Mouse (Mus musculus): ENCODE data around the gene Clip2. TPM values are rescaled to one million over a fixed set of nuclear protein-coding genes. Genes with fewer than 3 reads are reported as not detected.

The Clip2 gene
- polyA plus RNA-seq, 1 experiment, result 23.4 TPM

GRCm38 (mm10) chr5:134507859-134508399, 44.3 kb downstream of the Clip2 start:
- no peaks in the 10 kb centered on the region for H3K27me3 ChIP-seq (ENCODE audit: control insufficient read depth, insufficient read depth, low read length)
- H3K36me3 ChIP-seq (ENCODE audit: control insufficient read depth, insufficient read depth, low read length), result no peaks in the 10 kb centered on the region
- H3K27ac ChIP-seq (ENCODE audit: control insufficient read depth, insufficient read depth, low read length), result no peak overlapping the region
- TF ChIP-seq CTCF (IDR thresholded peaks at IDR 0.05; ENCODE audit: borderline replicate concordance, control insufficient read depth, extremely low read depth, insufficient read depth, low read length, poor library complexity) (no peak), POLR2A (IDR thresholded peaks at IDR 0.05; ENCODE audit: control insufficient read depth, extremely low read depth, insufficient read depth, low read length, poor library complexity) (no peak)
- 0 out of 2 replicates have a peak, but pooled peaks cover 2% of the 10 kb centered on the region for H3K4me1 ChIP-seq (replicated peaks; ENCODE audit: control insufficient read depth, insufficient read depth, low read length)
- 90% methylated on average over 5 of the region's 5 CpGs for WGBS
- H3K4me3 ChIP-seq (ENCODE audit: control insufficient read depth, insufficient read depth, low read length), result no peak overlapping the region
- no peak for DNase-seq

DNA sequence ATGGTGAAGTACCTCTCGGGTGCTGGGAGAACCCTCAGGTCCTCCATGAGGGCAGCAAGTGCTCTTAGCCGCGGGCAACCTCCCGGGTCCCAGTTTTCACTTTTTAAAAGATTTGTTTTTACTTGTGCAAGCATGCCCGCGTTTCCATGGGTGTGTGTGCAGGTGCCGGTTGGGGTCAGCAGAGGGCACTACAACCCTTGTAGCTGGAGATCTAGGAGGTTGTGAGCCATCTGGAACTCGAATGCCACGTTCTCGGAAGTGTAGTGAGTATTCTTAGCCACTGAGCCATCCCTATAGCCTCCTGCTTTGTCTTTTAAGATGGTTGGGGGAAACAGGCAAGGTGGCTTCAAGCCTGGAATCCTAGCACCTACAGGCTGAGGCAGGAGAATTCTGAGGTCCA, 44.9 kb downstream of the Clip2 start:
- 0 out of 2 replicates have a peak, but pooled peaks cover 2% of the 10 kb centered on the region for H3K4me1 ChIP-seq (replicated peaks; ENCODE audit: control insufficient read depth, insufficient read depth, low read length)
- 12% methylated on average over 10 of the region's 10 CpGs for WGBS
- H3K4me3 ChIP-seq (ENCODE audit: control insufficient read depth, insufficient read depth, low read length), result no peak overlapping the region
- H3K27me3 ChIP-seq (ENCODE audit: control insufficient read depth, insufficient read depth, low read length), result no peaks in the 10 kb centered on the region
- H3K36me3 ChIP-seq (ENCODE audit: control insufficient read depth, insufficient read depth, low read length), result no peaks in the 10 kb centered on the region
- no peak overlapping the region for H3K27ac ChIP-seq (ENCODE audit: control insufficient read depth, insufficient read depth, low read length)
- TF ChIP-seq POLR2A (IDR thresholded peaks at IDR 0.05; ENCODE audit: control insufficient read depth, extremely low read depth, insufficient read depth, low read length, poor library complexity), result no peak
- TF ChIP-seq CTCF (IDR thresholded peaks at IDR 0.05; ENCODE audit: borderline replicate concordance, control insufficient read depth, extremely low read depth, insufficient read depth, low read length, poor library complexity), result peak; percentile 84
- peak; percentile 79 for DNase-seq

GRCm38 (mm10) chr5:134505810-134506292, 46.4 kb downstream of the Clip2 start:
- no peak for DNase-seq
- no peak overlapping the region for H3K27ac ChIP-seq (ENCODE audit: control insufficient read depth, insufficient read depth, low read length)
- H3K27me3 ChIP-seq (ENCODE audit: control insufficient read depth, insufficient read depth, low read length), result no peaks in the 10 kb centered on the region
- 0 out of 2 replicates have a peak, but pooled peaks cover 2% of the 10 kb centered on the region for H3K4me1 ChIP-seq (replicated peaks; ENCODE audit: control insufficient read depth, insufficient read depth, low read length)
- TF ChIP-seq CTCF (IDR thresholded peaks at IDR 0.05; ENCODE audit: borderline replicate concordance, control insufficient read depth, extremely low read depth, insufficient read depth, low read length, poor library complexity), result no peak
- TF ChIP-seq POLR2A (IDR thresholded peaks at IDR 0.05; ENCODE audit: control insufficient read depth, extremely low read depth, insufficient read depth, low read length, poor library complexity), result no peak
- 97% methylated on average over 9 of the region's 9 CpGs for WGBS
- no peak overlapping the region for H3K4me3 ChIP-seq (ENCODE audit: control insufficient read depth, insufficient read depth, low read length)
- no peaks in the 10 kb centered on the region for H3K36me3 ChIP-seq (ENCODE audit: control insufficient read depth, insufficient read depth, low read length)

GRCm38 (mm10) chr5:134502591-134502990, 49.6 kb downstream of the Clip2 start:
- 0 out of 2 replicates have a peak, but pooled peaks cover 2% of the 10 kb centered on the region for H3K4me1 ChIP-seq (replicated peaks; ENCODE audit: control insufficient read depth, insufficient read depth, low read length)
- H3K4me3 ChIP-seq (ENCODE audit: control insufficient read depth, insufficient read depth, low read length), result no peak overlapping the region
- H3K27ac ChIP-seq (ENCODE audit: control insufficient read depth, insufficient read depth, low read length), result no peak overlapping the region
- 96% methylated on average over 18 of the region's 18 CpGs for WGBS
- TF ChIP-seq CTCF (IDR thresholded peaks at IDR 0.05; ENCODE audit: borderline replicate concordance, control insufficient read depth, extremely low read depth, insufficient read depth, low read length, poor library complexity), result no peak
- no peak for TF ChIP-seq POLR2A (IDR thresholded peaks at IDR 0.05; ENCODE audit: control insufficient read depth, extremely low read depth, insufficient read depth, low read length, poor library complexity)
- no peak for DNase-seq
- no peaks in the 10 kb centered on the region for H3K36me3 ChIP-seq (ENCODE audit: control insufficient read depth, insufficient read depth, low read length)
- H3K27me3 ChIP-seq (ENCODE audit: control insufficient read depth, insufficient read depth, low read length), result no peaks in the 10 kb centered on the region

GRCm38 (mm10) chr5:134501453-134501852, 50.8 kb downstream of the Clip2 start:
- Histone ChIP-seq H3K4me3 (ENCODE audit: control insufficient read depth, insufficient read depth, low read length) (no peak overlapping the region), H3K36me3 (ENCODE audit: control insufficient read depth, insufficient read depth, low read length) (no peaks in the 10 kb centered on the region), H3K4me1 (replicated peaks; ENCODE audit: control insufficient read depth, insufficient read depth, low read length) (no peaks in the 10 kb centered on the region), H3K27ac (ENCODE audit: control insufficient read depth, insufficient read depth, low read length) (no peak overlapping the region), H3K27me3 (ENCODE audit: control insufficient read depth, insufficient read depth, low read length) (no peaks in the 10 kb centered on the region)
- no peak for DNase-seq
- 89% methylated on average over 9 of the region's 9 CpGs for WGBS
- TF ChIP-seq CTCF (IDR thresholded peaks at IDR 0.05; ENCODE audit: borderline replicate concordance, control insufficient read depth, extremely low read depth, insufficient read depth, low read length, poor library complexity), result no peak
- TF ChIP-seq POLR2A (IDR thresholded peaks at IDR 0.05; ENCODE audit: control insufficient read depth, extremely low read depth, insufficient read depth, low read length, poor library complexity), result no peak

GRCm38 (mm10) chr5:134500681-134501080, 51.6 kb downstream of the Clip2 start:
- no peak for DNase-seq
- Histone ChIP-seq H3K27me3 (ENCODE audit: control insufficient read depth, insufficient read depth, low read length) (no peaks in the 10 kb centered on the region), H3K36me3 (ENCODE audit: control insufficient read depth, insufficient read depth, low read length) (no peaks in the 10 kb centered on the region), H3K4me3 (ENCODE audit: control insufficient read depth, insufficient read depth, low read length) (no peak overlapping the region), H3K27ac (ENCODE audit: control insufficient read depth, insufficient read depth, low read length) (no peak overlapping the region), H3K4me1 (replicated peaks; ENCODE audit: control insufficient read depth, insufficient read depth, low read length) (no peaks in the 10 kb centered on the region)
- WGBS, result 95% methylated on average over 3 of the region's 3 CpGs
- TF ChIP-seq CTCF (IDR thresholded peaks at IDR 0.05; ENCODE audit: borderline replicate concordance, control insufficient read depth, extremely low read depth, insufficient read depth, low read length, poor library complexity), result no peak
- no peak for TF ChIP-seq POLR2A (IDR thresholded peaks at IDR 0.05; ENCODE audit: control insufficient read depth, extremely low read depth, insufficient read depth, low read length, poor library complexity)
